Mouse (Mus musculus) small intestine, adult 2 months (tissue): ENCODE data around the gene Fgd3. TPM values are rescaled to one million over a fixed set of nuclear protein-coding genes. Genes with fewer than 3 reads are reported as not detected.

Experiments used
- H3K27ac ChIP-seq: fragments of 200-500 bp; 2 replicates; pipeline ENCODE4 v1.5.1; 2012; ENCODE audit warnings: low read depth, low read length, control low read depth, inconsistent platforms; ENCODE audit not compliant: insufficient read depth
- H3K27me3 ChIP-seq: fragments of 200-500 bp; 2 replicates; pipeline ENCODE4 v1.6.1; 2012; ENCODE audit warnings: mild to moderate bottlenecking, moderate library complexity, low read length, inconsistent platforms; ENCODE audit not compliant: control insufficient read depth, insufficient read depth
- H3K36me3 ChIP-seq: fragments of 200-500 bp; 2 replicates; pipeline ENCODE4 v1.6.1; 2012; ENCODE audit warnings: mild to moderate bottlenecking, low read length, control low read depth, inconsistent platforms; ENCODE audit not compliant: control insufficient read depth, insufficient read depth
- H3K4me1 ChIP-seq: fragments of 200-500 bp; 2 replicates; pipeline ENCODE4 v1.6.1; 2012; ENCODE audit warnings: low read length, inconsistent platforms, mixed read lengths; ENCODE audit not compliant: control insufficient read depth, insufficient read depth, insufficient read length
- H3K4me3 ChIP-seq: fragments of 200-500 bp; 2 replicates; pipeline ENCODE4 v1.5.1; 2012; ENCODE audit warnings: low read depth, mild to moderate bottlenecking, control low read depth, inconsistent platforms, low read length, moderate library complexity
- CTCF ChIP-seq: fragments of 200-500 bp; IDR thresholded peaks from 2 replicates; pipeline ENCODE4 v1.5.1; 2012; ENCODE audit warnings: low read depth, mild to moderate bottlenecking, control low read depth, inconsistent platforms, low read length, moderate library complexity, mixed read lengths; ENCODE audit not compliant: insufficient replicate concordance, insufficient read length; ENCODE audit errors: extremely low read depth
- POLR2A ChIP-seq: fragments of 200-500 bp; IDR thresholded peaks from 2 replicates; pipeline ENCODE4 v1.6.1; 2012; ENCODE audit warnings: low read depth, mild to moderate bottlenecking, control low read depth, inconsistent platforms, low read length, moderate library complexity
- WGBS: fragments of 180-500 bp; shearing (Covaris S2); methylation state at CpG from one replicate; pipeline ENCODE4 v1.1.7; 2018; 5-methylcytosine and 5-hydroxymethylcytosine counted together
- polyA plus RNA-seq: library from polyadenylated mRNA; depleted of rRNA; stranded (reverse); fragments of >200 nt; gene quantifications from 2 replicates; pipeline ENCODE4 v1.2.3, GENCODE M21; 2012

Fgd3 gene
- polyA plus RNA-seq, 1 experiment = 2.2 TPM

GRCm38 (mm10) chr13:49220912-49221311 is 99.2 kb downstream of the Fgd3 start:
- no peak overlapping the region for H3K4me3 ChIP-seq
- peaks cover 3% of the 10 kb centered on the region; the same call in 1 of the 2 replicates for H3K4me1 ChIP-seq
- TF ChIP-seq POLR2A (no peak), CTCF (no peak)
- no peak overlapping the region for H3K27ac ChIP-seq
- H3K36me3 ChIP-seq = no peaks in the 10 kb centered on the region
- WGBS = 51% methylated on average over 5 of the region's 5 CpGs
- H3K27me3 ChIP-seq = no peaks in the 10 kb centered on the region

- 92% methylated on average over 4 of the region's 4 CpGs for WGBS
- Histone ChIP-seq H3K27me3 (no peaks in the 10 kb centered on the region), H3K4me1 (peaks cover 6% of the 10 kb centered on the region; the same call in 1 of the 2 replicates), H3K36me3 (no peaks in the 10 kb centered on the region), H3K4me3 (no peak overlapping the region), H3K27ac (no peak overlapping the region)
- TF ChIP-seq POLR2A (no peak), CTCF (no peak)
Measured at GRCm38 (mm10) chr13:49219367-49219766, 100.7 kb downstream of the Fgd3 start.

GRCm38 (mm10) chr13:49218651-49219050 is 101.5 kb downstream of the Fgd3 start:
- no peaks in the 10 kb centered on the region for H3K36me3 ChIP-seq
- H3K27ac ChIP-seq = no peak overlapping the region
- 87% methylated on average over 3 of the region's 3 CpGs for WGBS
- H3K4me3 ChIP-seq = no peak overlapping the region
- no peak for TF ChIP-seq POLR2A
- no peak for TF ChIP-seq CTCF
- peaks cover 9% of the 10 kb centered on the region for H3K4me1 ChIP-seq
- H3K27me3 ChIP-seq = no peaks in the 10 kb centered on the region

GRCm38 (mm10) chr13:49216808-49217561 is 103.1 kb downstream of the Fgd3 start:
- Histone ChIP-seq H3K4me3 (no peak overlapping the region), H3K36me3 (no peaks in the 10 kb centered on the region), H3K27me3 (no peaks in the 10 kb centered on the region), H3K4me1 (peaks cover 14% of the 10 kb centered on the region), H3K27ac (no peak overlapping the region)
- WGBS = 91% methylated on average over 9 of the region's 9 CpGs
- TF ChIP-seq CTCF = no peak
- TF ChIP-seq POLR2A = no peak

GRCm38 (mm10) chr13:49216220-49216552 is 103.9 kb downstream of the Fgd3 start:
- TF ChIP-seq CTCF (no peak), POLR2A (no peak)
- 4% methylated on average over 17 of the region's 17 CpGs for WGBS
- Histone ChIP-seq H3K27ac (peak overlapping the region; percentile 82), H3K4me3 (peak overlapping the region; percentile 86), H3K27me3 (no peaks in the 10 kb centered on the region), H3K36me3 (no peaks in the 10 kb centered on the region), H3K4me1 (peaks cover 14% of the 10 kb centered on the region)

- peak within 1 kb of the TSS; percentile 82 for H3K27ac ChIP-seq
- H3K4me1 ChIP-seq = peaks cover 14% of the 10 kb centered on the region
- WGBS = 1% methylated on average over 78 of the region's 78 CpGs
- peak within 1 kb of the TSS; percentile 86 for H3K4me3 ChIP-seq
- no peak for TF ChIP-seq CTCF
- peak; percentile 97 for TF ChIP-seq POLR2A
- H3K27me3 ChIP-seq = no peaks in the 10 kb centered on the region
- H3K36me3 ChIP-seq = no peaks in the 10 kb centered on the region
Measured at GRCm38 (mm10) chr13:49215504-49216219, 104.4 kb downstream of the Fgd3 start, which contains the start of gene Card19. TSS of gene Card19 (minus strand) at chr13:49216037.

- 18% methylated on average over 5 of the region's 5 CpGs for WGBS
- peaks cover 14% of the 10 kb centered on the region for H3K4me1 ChIP-seq
- H3K27me3 ChIP-seq = no peaks in the 10 kb centered on the region
- TF ChIP-seq POLR2A (no peak), CTCF (no peak)
- H3K27ac ChIP-seq = peak overlapping the region; percentile 69; the same call in 1 of the 2 replicates
- H3K4me3 ChIP-seq = peak overlapping the region; percentile 86
- H3K36me3 ChIP-seq = no peaks in the 10 kb centered on the region
Measured at GRCm38 (mm10) chr13:49215128-49215503, 105.0 kb downstream of the Fgd3 start.
